Mouse (Mus musculus) thymus, postnatal 25 days (tissue): ENCODE measurements around the gene Aqp5.

Source experiments
- DNase-seq: peaks from one replicate; pipeline ENCODE4 v3.0.0; 2022

Gene Aqp5

DNA sequence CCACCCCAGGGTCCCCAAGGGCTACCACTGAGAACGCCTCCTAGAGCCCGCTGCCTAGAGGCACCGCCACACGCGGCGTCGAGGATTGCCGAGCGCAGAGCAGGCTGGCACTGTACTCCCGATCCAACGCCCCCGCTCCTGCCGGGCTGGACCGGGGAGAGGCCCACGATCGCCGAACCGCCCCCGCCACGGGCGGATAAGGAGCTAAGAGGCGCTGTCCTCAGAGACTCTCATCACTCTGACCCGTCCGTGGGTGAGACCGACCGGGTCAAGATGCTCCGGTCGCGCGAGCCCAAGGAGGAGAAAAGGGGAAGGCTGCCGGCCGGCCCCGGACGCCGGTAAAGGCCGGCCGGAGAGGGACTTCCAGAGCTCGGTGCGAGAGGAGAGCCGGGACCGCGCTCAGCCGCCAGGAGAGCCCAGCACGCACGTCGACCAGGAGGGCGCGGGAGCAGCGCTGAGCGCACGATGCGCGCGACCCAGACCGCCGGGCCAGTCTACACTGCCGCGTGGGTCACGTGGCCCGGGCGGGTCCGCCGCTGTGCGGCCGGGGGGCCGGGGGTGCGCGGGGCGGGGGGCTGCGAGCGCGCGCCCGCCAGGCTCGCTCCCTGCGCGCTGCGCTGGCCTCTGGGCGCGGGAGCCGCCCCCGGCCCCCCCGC lies at the start of gene Aqp5:
Gene Aqp5 (plus strand): TSS at position 354 of the 656 bp plus-strand sequence.
- DNase-seq: no peak

DNA sequence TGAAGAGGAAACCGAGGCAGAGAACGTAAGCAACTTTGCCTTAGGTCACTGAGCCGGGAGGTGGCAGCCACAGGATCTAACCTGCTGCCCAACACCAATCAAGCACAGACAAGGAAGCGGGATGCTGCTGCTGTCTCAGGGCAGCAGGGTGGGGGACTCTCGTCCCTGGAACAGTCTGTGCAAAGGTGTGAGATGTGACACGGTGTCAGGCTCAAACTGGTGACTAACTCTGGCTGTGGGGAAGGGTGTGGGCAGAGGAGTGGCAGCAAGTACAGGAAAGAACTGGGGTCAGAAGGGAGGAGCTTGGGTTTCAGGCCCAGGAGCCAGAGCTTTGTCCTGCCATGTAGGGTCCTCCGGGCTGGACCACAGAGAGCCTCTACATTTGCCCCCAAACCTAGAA lies 46.5 kb upstream of the Aqp5 start:
- DNase-seq: no peak

DNA sequence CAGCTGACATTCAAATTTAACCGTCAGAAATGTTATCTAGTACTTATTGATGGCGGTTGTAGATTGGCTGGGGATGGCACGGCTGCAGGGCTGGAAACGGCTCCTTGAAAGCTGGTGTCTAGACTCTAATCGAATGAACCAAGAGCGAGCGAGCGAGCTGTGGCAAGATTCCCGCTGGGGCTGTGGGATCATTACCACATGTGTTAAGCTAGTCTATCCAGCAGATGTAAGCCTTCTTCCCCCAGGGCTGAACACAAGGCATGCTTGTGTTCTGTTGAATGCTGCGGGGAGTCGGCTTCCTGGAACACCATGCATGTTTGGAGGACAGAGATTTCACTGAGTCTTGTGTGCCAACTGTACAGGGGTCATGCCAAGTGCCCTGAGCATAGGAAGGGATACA lies 44.0 kb upstream of the Aqp5 start:
- DNase-seq: no peak

DNA sequence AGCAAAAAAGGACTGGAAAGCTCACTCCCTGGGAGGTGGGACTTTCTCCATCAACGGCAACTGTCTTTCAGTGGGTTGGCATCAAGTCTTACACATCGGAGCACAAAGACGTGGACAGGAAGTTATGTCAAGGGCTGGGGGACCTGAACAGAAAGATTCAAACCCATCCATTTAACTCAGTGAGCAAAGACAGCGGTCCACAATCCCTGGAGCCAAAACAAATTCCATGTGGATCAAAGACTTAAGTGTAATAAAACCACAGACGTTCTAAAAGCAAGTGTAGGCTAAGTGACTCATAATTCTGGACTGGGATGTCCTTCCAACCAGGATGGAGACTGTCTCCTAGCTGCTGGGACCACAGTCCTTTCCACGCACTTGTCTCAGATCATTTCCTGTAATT lies 42.9 kb upstream of the Aqp5 start:
- no peak for DNase-seq

DNA sequence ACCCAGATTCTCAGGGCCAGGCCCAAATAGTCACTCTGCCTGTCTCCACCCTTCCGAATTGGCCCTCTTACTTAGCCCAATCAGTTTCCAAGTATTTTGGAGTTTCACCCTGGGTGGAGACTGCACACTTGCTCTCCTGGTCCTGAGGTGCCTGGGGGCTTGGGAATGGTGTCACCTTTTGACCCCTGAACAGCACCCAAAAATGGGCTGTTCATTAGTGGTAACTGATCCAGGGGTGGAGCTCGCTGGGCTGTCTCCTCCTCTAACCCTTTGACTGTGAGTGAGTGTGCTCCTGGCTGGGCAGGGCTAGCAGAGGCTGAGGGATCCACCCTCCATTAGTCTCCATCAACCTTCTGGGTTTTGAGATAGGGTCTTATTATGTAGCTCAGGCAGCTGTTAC lies 40.7 kb upstream of the Aqp5 start:
- no peak for DNase-seq

DNA sequence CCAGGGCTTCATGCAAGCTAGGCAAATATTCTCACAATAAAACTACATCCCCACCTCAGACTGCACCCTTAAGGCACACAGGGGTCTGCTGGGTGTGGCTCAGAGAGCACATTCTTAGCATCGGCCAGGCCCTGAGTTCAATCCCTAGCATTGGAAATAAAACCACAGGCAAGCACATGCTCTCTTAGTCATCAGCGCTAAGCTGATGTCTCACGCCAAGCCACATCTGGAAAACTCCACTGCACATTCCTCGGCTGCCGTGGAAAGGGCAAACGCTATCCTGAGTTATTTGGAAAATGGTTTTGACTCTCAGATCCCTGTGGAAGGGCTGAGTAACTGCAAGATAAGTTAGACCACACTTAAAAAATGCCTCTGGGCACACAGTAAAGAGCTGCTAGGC lies 36.8 kb upstream of the Aqp5 start:
- no peak for DNase-seq

DNA sequence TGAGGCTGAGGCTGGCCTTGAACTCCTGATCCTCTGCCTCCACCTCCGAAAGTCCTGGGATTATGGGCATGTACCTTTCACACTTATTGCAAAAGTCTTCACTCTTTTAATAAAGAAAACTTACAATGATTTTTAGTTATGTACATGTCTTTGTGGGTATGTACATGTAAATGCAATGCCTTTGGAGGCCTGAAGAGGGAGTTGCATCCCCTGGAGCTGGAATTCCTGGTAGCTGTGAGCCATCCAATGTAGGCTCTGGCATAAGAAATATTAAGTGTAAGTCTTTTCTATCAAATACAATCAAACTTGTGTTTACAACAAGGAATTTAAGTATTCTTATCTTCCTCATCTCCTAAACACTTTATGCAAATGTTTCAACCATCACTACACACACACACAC lies 31.6 kb upstream of the Aqp5 start:
- no peak for DNase-seq

DNA sequence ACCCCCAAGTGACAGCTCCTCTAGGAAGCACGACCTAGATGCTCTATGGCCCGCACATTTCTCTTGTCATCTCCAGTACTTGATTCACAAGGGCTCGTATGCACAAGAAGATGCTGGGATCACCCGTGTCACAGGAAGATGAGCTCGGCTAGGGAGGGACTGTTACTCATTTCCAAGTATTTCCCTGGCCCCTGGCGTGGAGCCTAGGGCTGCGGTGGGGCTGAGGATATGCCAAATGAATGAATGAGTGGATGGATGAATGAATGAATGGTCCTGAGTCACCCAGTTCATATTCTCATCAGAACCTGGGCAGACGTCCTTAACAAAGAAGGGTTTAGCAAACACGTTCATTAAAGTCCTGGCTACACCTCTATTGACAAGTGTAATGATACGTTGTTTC lies 30.3 kb upstream of the Aqp5 start:
- no peak for DNase-seq

DNA sequence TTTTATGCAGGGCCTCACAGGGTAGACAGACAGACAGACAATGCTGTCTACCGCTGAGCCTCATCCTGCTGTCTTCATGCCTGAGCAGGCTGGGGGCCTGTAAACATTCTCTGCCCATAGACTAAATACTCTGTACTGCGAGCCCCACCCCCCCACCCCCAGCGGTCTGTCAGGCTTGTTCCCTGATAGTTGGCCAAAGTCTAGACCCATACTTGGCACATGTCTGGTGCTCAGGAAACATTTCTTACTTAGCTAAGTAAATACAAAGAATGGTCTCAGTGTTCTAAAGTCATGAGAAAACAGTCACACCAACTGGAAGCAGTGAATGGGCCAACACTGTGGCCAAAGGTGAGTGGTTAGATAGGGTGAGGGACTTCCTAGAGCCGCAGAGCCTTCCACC lies 23.2 kb upstream of the Aqp5 start:
- no peak for DNase-seq

DNA sequence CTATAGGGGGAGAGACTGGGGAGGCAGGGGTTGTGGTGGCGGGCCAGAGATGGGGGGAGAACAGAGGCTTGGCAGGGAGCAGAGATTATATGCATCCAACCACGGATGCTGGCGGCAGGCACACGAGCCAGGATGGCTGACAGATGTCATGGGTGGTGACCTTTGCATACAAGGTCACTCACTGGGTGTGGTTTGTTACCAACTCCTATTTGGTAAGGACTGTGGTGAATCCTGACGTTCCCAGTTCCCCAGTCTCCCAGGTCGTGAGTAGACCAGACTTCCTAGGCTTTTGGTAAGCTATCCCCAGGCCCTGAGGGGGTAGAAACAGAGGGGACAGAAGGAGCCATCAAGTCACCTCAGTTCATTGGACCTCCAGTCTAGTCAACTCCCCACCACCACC lies 21.9 kb upstream of the Aqp5 start:
- DNase-seq: no peak

DNA sequence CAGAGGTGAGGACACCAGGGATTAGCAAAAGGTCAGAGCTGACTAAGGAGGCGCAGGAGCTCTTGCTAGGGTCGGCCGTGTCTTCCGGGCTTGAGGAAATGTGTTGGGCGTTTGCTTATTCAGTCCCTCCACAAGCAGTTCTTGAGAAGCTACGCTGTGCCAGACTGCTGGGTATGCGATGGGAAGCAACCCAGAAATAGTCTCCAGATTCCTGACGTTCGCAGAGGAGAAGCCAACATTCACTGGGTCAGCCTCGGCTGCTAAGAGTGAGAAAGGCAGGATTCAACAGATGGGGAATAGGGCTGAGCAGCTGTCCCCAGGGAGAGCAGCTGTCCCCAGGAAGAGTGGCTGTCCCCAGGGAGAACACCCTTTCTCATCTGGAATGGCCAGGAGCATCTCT lies 21.5 kb upstream of the Aqp5 start:
- DNase-seq: no peak

DNA sequence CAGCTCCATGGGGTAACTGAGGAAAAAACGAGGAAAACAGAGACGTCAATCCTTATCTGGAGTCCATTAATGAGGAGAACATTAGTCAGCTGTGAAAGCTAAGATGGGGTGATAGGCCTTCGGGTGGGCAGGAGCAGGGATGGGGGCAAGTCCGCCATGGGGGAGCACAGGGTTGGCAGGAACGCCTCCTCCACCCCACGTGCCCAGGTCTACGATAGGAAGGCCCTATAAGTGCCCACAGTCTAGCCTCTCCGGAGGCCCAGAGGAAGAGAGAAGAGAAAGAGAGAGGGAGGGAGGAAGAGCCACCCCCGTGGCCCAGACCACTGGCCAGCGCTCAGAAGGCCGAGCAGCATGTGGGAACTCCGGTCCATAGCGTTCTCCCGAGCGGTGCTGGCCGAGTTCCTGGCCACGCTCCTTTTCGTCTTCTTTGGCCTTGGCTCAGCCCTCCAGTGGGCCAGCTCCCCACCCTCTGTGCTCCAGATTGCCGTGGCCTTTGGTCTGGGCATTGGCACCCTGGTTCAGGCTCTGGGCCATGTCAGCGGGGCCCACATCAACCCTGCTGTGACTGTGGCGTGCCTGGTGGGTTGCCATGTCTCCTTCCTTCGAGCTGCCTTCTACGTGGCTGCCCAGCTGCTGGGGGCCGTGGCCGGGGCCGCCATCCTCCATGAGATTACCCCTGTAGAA lies 11.6 kb upstream of the Aqp5 start, which contains the start of gene Aqp2:
Gene Aqp2 (plus strand): TSS at position 254 of the 684 bp plus-strand sequence.
- no peak for DNase-seq

DNA sequence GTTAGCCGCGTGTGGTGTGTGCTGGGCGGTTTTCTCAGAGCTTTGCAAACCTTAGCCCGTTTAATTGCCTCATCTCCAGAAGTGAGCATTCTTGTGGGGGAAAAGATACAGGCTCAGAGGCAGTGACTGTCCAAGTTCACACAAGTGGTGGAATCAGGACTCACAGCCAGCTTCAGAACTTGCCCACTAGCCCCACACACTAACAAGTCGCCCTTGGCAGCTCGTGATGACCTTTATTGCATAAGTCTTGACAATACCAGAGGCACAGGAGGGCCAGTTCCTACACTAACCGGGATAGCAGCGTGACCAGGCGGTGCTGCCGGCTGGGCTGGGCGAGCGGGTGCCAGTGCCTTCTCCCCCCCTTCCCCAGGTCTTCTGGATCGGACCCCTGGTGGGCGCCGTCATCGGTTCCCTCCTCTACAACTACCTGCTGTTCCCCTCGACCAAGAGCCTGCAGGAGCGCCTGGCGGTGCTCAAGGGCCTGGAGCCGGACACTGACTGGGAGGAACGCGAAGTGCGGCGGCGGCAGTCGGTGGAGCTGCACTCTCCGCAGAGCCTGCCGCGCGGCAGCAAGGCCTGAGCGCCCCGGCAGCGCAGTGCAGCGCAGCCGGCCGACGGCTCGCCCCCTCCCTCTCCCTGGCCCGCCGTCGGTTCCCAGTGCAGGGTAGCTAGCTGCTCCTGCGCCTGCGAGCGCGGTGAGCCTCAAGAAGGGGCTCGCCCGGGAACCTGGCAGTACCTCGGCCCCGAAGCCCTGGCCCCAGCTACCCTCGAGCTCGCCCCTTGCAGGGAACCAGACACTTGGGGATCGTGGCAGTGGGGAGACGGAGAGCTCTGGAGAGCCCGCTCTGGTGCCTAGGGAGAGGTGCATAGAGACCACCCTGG lies 6.9 kb upstream of the Aqp5 start:
- DNase-seq: no peak

DNA sequence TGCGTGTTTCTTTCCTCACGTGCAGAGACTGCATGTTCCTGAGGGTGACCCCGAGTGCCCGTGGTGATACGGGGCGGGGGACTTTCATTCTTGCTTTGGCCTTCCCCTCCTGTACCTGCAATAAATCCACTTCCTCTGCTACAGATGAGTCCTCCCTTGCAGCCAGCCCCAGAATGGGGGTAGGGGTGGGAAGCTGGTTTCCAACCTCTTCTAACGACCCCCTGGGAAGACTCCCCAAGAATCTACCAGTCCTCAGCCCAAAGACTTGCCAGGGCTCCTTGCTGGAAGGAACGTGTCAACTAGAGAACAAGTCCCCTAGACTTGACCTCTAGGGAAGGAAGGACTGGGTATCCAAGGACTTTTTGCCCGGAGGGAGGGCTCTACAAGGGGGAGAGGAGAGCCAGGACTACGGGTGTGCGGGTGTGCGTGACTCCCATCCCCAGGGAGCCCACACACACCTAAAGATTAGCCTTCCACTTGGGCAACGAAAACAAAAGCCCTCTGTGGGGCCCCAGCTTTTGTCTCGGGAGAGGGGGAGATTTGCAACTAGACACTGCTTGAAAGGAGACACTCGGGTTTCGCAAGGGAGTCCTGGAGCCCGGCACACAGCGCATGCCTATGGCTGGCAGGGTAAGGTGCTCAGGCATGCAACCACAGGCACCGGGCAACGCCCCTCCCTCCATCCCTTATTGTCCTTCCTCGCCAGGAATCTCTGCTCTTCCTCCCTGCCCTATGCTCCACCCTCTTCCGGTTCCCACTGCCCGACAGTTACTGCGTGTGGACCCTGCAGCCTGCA lies 6.0 kb upstream of the Aqp5 start:
- DNase-seq: no peak

DNA sequence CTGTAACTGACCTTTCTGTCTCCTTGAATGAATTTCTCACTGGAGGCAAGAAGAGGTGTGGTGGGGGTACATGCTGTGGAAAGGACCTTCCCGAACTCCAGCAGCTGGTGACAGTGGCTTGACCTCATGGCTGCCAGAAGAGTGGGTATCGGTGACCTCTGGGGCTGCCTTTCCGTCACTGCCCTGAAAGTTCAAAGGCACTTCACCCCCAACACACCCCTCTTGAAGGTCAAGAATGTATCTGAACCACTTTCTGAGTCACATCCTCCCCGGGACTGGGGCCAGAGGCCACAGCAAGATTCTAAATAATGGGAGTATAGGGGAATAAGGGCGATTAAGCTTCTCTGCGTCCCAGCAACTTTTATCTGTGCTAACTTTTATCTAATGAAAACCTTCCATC lies 4.8 kb upstream of the Aqp5 start:
- no peak for DNase-seq

DNA sequence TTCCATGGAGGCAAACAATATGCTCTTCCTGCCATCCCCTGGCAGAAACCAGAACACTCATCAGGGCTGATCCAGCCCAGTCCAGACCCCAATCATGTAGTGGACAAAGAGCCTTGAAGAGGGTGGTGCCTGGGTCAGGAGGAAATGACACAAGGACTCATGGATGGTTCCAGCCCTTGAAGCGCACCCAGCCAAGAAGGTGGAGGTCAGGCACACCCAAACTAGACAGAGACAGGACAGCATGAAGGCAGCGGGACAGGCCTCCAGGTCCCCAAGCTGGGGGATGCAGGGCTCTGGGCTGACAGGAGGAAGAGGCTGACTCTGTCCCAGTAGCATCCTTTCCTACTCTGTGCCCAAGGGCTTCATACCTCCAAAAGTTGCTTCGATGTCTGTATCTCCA lies 4.1 kb upstream of the Aqp5 start:
- no peak for DNase-seq

DNA sequence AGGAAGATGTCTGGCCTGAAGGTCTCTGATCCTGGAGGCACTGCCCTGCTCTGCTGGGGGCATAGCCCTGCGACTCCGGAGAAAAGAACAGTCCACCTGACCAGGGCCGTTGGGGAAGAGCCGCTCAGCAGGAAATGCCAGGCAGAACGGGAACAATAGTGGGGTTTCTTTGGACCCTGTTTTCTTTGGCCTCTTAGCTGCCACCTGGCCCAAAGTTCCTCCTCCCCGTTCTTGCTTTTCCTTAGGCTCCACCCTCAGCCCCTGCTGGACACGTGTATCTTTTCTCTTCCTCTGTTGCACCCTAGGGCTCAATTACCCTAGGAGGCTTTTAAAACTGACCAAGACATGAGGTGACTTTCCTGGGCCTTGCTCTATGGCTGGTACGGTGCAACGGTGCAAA lies 1.3 kb upstream of the Aqp5 start:
- no peak for DNase-seq

DNA sequence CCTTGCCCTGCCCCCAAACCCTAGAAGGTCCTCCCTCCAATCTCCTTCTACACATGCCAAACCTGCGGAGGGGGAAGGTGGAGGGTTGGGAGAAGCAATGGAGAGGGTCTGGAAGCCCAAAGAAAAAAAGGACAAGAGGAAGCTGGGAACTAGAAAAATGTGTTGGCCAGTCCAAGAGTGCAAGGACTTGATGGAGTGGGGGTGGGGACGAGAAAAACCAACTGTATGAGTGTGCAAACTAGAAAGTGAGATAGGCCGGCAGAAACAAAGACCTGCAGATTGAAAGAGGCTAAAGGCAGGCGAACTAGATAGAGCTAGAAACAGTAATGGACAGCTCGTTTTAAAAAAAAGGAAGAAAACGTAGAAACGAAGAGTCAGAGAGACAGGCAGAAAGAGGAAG lies 878 bp upstream of the Aqp5 start:
- DNase-seq: no peak

DNA sequence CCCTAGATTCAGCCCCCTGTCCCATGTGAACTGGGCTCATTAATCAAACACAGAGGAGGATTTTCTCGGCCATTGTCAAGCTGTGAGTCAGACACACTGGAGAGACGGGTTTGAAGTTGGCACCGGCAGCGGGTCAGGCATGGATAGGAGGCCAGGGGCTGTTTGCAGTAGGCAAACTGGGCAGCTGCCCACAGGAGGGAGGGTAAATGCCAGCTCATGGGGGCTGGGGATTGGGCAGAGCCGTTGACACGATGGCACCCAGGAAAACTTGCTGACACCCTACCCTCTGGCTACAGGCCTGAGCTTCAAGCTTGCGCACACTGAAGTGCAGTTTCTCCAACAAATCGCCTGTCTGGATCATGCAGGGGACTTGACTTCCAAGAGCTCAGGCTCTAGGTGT lies 1.6 kb downstream of the Aqp5 start:
- no peak for DNase-seq

DNA sequence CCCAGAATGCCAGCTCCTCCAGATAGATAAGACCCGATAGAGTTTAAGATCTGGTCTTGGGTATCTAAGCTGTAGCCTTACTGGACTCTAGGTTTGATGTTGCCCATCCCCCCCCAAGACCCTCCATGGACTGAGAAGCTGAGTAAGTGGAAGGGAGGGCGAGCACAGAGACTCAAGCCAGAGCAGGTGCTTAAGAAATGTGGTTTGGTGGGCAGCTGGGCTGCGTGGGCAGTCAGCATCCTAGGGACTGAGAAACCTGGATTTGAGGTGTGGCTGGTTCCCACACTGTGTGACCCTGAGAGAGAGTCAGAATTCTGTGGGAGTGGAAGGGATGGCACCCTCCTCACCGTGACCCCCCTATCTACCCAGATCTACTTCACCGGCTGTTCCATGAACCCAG lies 2.3 kb downstream of the Aqp5 start:
- DNase-seq: no peak

DNA sequence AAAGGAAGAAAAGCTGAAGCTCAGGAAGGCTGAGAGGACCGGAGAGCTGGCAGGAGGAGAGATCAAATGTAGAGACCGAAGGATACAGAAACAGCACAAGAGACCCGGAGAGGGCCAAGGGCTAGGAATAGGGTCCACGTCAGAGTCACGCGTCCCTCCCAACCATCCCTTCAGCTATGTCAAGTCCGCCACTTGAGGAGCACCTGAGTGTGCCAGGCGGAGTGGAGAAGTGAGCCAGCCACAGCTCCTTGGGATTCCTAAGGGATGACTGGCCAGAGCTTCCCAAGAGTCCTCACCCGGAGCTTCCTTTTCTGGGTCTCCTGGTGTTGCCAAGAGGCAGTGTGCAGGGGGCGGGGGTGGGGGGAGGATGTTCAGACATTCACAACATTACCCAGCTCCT lies 4.4 kb downstream of the Aqp5 start:
- no peak for DNase-seq

DNA sequence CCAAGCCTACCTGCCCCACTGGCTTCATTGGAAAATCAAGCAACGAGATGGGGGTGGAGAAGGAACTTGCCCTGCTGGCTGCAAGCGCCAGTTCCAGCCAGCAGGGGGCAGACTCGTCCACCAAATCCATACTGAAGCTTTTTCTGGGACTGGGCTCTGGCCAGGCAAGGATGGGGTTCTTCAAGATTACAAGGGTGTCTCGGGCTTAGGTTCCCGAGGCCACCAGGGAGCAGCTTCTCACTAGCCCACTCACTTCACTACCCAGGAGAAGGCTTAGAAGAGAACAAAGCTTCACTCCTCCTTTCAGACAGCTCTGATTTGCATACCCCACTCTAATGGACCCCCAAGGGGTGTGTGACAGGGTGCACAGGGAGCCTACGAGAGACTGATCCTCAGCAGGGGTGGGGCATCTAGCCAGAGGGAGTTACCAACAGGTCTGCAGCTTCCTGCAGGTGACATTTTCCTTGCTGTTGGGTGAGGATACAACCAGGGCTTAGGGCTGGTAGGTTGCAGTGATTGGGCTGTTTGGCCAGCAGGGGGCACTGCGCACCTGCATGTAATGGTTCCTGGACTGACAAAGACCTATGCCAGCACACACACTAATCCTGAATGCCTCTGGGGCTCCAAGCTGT lies 5.6 kb downstream of the Aqp5 start:
- DNase-seq: peak; percentile 73

DNA sequence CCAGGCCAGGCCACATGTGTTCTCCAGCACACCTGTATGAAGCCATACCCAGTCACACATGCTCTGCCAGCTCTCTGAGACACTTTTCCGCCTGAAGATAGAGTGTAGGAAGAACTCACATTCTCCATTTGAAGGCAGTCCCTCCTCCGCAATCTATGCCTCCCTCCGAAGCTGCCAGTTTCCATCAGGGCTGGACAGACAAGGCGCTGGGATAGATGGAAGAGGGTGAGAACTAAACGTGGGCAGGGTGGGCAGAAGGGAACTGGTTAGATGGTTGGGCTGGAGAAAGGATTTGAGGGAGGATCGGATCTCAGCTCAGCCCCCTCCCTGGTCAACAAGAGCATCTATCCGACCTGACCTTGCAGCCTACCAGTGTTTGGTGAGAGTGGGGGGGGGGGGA lies 6.3 kb downstream of the Aqp5 start:
- no peak for DNase-seq
